Mouse (Mus musculus): ENCODE data around the gene BC024978. TPM values are rescaled to one million over a fixed set of nuclear protein-coding genes. Genes with fewer than 3 reads are reported as not detected.
A peak's percentile ranks its signal among the peaks of the same experiment; 100 is the strongest.

Gene BC024978
- polyA plus RNA-seq, 1 experiment from 2014 or later = 1.9 TPM

- Histone ChIP-seq H3K9ac (ENCODE audit: low read depth, low read length) (no peak overlapping the region), H3K27me3 (replicated peaks; ENCODE audit: control insufficient read depth, insufficient read depth, low read length) (no peaks in the 10 kb centered on the region), H3K27ac (ENCODE audit: low read depth, low read length) (peak overlapping the region; percentile 50; the same call in 1 of the 2 replicates), H3K9me3 (ENCODE audit: control insufficient read depth) (no peaks in the 10 kb centered on the region), H3K36me3 (ENCODE audit: control insufficient read depth, insufficient read depth) (peaks cover 24% of the 10 kb centered on the region; the same call in 1 of the 2 replicates), H3K4me2 (replicated peaks; ENCODE audit: low read depth) (peak overlapping the region; percentile 79), H3K4me3 (ENCODE audit: low read depth, low read length) (peak overlapping the region; percentile 60), H3K4me1 (replicated peaks; ENCODE audit: control insufficient read depth, insufficient read depth, low read length) (no peaks in the 10 kb centered on the region)
- TF ChIP-seq CTCF (IDR thresholded peaks at IDR 0.05; ENCODE audit: low read depth) = no peak
- 21% methylated on average over 3 of the region's 6 CpGs for WGBS
- no peak for ATAC-seq
Measured at GRCm38 (mm10) chr7:27257852-27258204, 62.2 kb downstream of the BC024978 start.

- Histone ChIP-seq H3K4me3 (ENCODE audit: low read depth, low read length) (peak within 1 kb of the TSS; percentile 60), H3K4me2 (replicated peaks; ENCODE audit: low read depth) (peak within 1 kb of the TSS; percentile 79), H3K27me3 (replicated peaks; ENCODE audit: control insufficient read depth, insufficient read depth, low read length) (no peaks in the 10 kb centered on the region), H3K9ac (ENCODE audit: low read depth, low read length) (peak within 1 kb of the TSS; percentile 68), H3K36me3 (ENCODE audit: control insufficient read depth, insufficient read depth) (peaks cover 26% of the 10 kb centered on the region; the same call in 1 of the 2 replicates), H3K4me1 (replicated peaks; ENCODE audit: control insufficient read depth, insufficient read depth, low read length) (no peaks in the 10 kb centered on the region), H3K27ac (ENCODE audit: low read depth, low read length) (peak within 1 kb of the TSS; percentile 50), H3K9me3 (ENCODE audit: control insufficient read depth) (no peaks in the 10 kb centered on the region)
- TF ChIP-seq CTCF (IDR thresholded peaks at IDR 0.05; ENCODE audit: low read depth) = no peak
- peak; percentile 82 for ATAC-seq
- 2% methylated on average over 39 of the region's 47 CpGs for WGBS
Measured at GRCm38 (mm10) chr7:27258205-27258899, 62.8 kb downstream of the BC024978 start, which contains the start of gene Numbl. TSS of gene Numbl (plus strand) at chr7:27258433.

- ATAC-seq = no peak
- peaks cover 22% of the 10 kb centered on the region; the same call in 1 of the 2 replicates for H3K36me3 ChIP-seq (ENCODE audit: control insufficient read depth, insufficient read depth)
- H3K9ac ChIP-seq (ENCODE audit: low read depth, low read length) = peak overlapping the region; percentile 68
- peak overlapping the region; percentile 79 for H3K4me2 ChIP-seq (replicated peaks; ENCODE audit: low read depth)
- WGBS = 24% methylated on average over 9 of the region's 9 CpGs
- TF ChIP-seq CTCF (IDR thresholded peaks at IDR 0.05; ENCODE audit: low read depth) = no peak
- peak overlapping the region; percentile 46 for H3K27ac ChIP-seq (ENCODE audit: low read depth, low read length)
- H3K4me3 ChIP-seq (ENCODE audit: low read depth, low read length) = peak overlapping the region; percentile 60
- no peaks in the 10 kb centered on the region for H3K9me3 ChIP-seq (ENCODE audit: control insufficient read depth)
- H3K27me3 ChIP-seq (replicated peaks; ENCODE audit: control insufficient read depth, insufficient read depth, low read length) = no peaks in the 10 kb centered on the region
- H3K4me1 ChIP-seq (replicated peaks; ENCODE audit: control insufficient read depth, insufficient read depth, low read length) = no peaks in the 10 kb centered on the region
Measured at GRCm38 (mm10) chr7:27259271-27259721, 63.7 kb downstream of the BC024978 start.

GRCm38 (mm10) chr7:27259771-27260170 is 64.2 kb downstream of the BC024978 start:
- Histone ChIP-seq H3K27ac (ENCODE audit: low read depth, low read length) (peak overlapping the region; percentile 46; the same call in 1 of the 2 replicates), H3K36me3 (ENCODE audit: control insufficient read depth, insufficient read depth) (peaks cover 19% of the 10 kb centered on the region; the same call in 1 of the 2 replicates), H3K9ac (ENCODE audit: low read depth, low read length) (peak overlapping the region; percentile 68), H3K4me2 (replicated peaks; ENCODE audit: low read depth) (peak overlapping the region; percentile 79), H3K9me3 (ENCODE audit: control insufficient read depth) (no peaks in the 10 kb centered on the region), H3K4me1 (replicated peaks; ENCODE audit: control insufficient read depth, insufficient read depth, low read length) (no peaks in the 10 kb centered on the region), H3K27me3 (replicated peaks; ENCODE audit: control insufficient read depth, insufficient read depth, low read length) (no peaks in the 10 kb centered on the region), H3K4me3 (ENCODE audit: low read depth, low read length) (peak overlapping the region; percentile 60)
- TF ChIP-seq CTCF (IDR thresholded peaks at IDR 0.05; ENCODE audit: low read depth) = no peak
- no peak for ATAC-seq
- WGBS = 42% methylated on average over 5 of the region's 5 CpGs

MicroRNAs within 50 kb of the gene (microRNA counts, 519-probe panel; counts per million panel counts)
- not detected for microRNA mmu-miR-1191

Small RNA genes lying within 50 kb of the gene (microRNA-seq; reads per million reads assigned to microRNA genes)
- gene Mir1191 (0.82 reads per million), gene Mir3101 (not detected)

Other genes starting within 250 kb of the BC024978 start
- gene Cyp2a12, start 166.7 kb upstream of the BC024978 start, polyA plus RNA-seq (2015; fragmentation: Nextera tagmentation; extraction: Ambion mirVana) = not detected in 2 replicates
- 0.31 and 0.42 TPM in 2 replicates for gene Cyp2f2, start 75.9 kb upstream of the BC024978 start, polyA plus RNA-seq (2015; fragmentation: Nextera tagmentation; extraction: Ambion mirVana)
- not detected in 2 replicates for gene Cyp2t4, start 42.1 kb upstream of the BC024978 start, polyA plus RNA-seq (2015; fragmentation: Nextera tagmentation; extraction: Ambion mirVana)
- gene Egln2, start 29.0 kb upstream of the BC024978 start, polyA plus RNA-seq (2015; fragmentation: Nextera tagmentation; extraction: Ambion mirVana) = 63.9 and 64.0 TPM in 2 replicates
- gene Rab4b, start 16.9 kb upstream of the BC024978 start, polyA plus RNA-seq (2015; fragmentation: Nextera tagmentation; extraction: Ambion mirVana) = 96.2 and 103 TPM in 2 replicates
- 0.22 TPM in 1 of 2 replicates, not detected in the other for gene Gm21983, start 14.7 kb upstream of the BC024978 start, polyA plus RNA-seq (2015; fragmentation: Nextera tagmentation; extraction: Ambion mirVana)
- gene Mia, start 14.6 kb upstream of the BC024978 start, polyA plus RNA-seq (2015; fragmentation: Nextera tagmentation; extraction: Ambion mirVana) = not detected in 2 replicates
- gene Snrpa, start 490 bp downstream of the BC024978 start, polyA plus RNA-seq (2015; fragmentation: Nextera tagmentation; extraction: Ambion mirVana) = 75.4 and 76.4 TPM in 2 replicates
- gene Itpkc, start 32.9 kb downstream of the BC024978 start, polyA plus RNA-seq (2015; fragmentation: Nextera tagmentation; extraction: Ambion mirVana) = 8.6 and 9.0 TPM in 2 replicates
- 16.8 and 18.7 TPM in 2 replicates for gene Coq8b, start 37.2 kb downstream of the BC024978 start, polyA plus RNA-seq (2015; fragmentation: Nextera tagmentation; extraction: Ambion mirVana)
- gene Numbl, start 62.7 kb downstream of the BC024978 start, polyA plus RNA-seq (2015; fragmentation: Nextera tagmentation; extraction: Ambion mirVana) = 6.6 and 7.5 TPM in 2 replicates
- gene Ltbp4, start 141.9 kb downstream of the BC024978 start, polyA plus RNA-seq (2015; fragmentation: Nextera tagmentation; extraction: Ambion mirVana) = 40.7 and 43.7 TPM in 2 replicates
- gene Shkbp1, start 160.2 kb downstream of the BC024978 start, polyA plus RNA-seq (2015; fragmentation: Nextera tagmentation; extraction: Ambion mirVana) = 26.9 and 29.1 TPM in 2 replicates
- 0.61 and 0.72 TPM in 2 replicates for gene Gm20479, start 161.6 kb downstream of the BC024978 start, polyA plus RNA-seq (2015; fragmentation: Nextera tagmentation; extraction: Ambion mirVana)